Mouse (Mus musculus): ENCODE measurements at regions not wholly inside any gene's neighbourhood (a gene's known extent, or its start where the extent isn't known, plus 50 kb on each side); places are given as distances from the start of the nearest gene placed in this dataset.

- in situ Hi-C loops (cut with MboI, MseI), result no loop called here
These were observed 175.0 kb downstream of the Mycn start for GRCm38 (mm10) chr12:12766510-12767304.

- in situ Hi-C loops (cut with MboI, MseI), result no loop called here
These were observed 176.1 kb downstream of the Mycn start for GRCm38 (mm10) chr12:12765490-12766058.

- in situ Hi-C loops (cut with MboI, MseI), result no loop called here
These were observed 176.7 kb downstream of the Mycn start for GRCm38 (mm10) chr12:12765055-12765454.

GRCm38 (mm10) chr12:12764586-12764985 lies 177.1 kb downstream of the Mycn start:
- in situ Hi-C loops (cut with MboI, MseI), result no loop called here

GRCm38 (mm10) chr12:12756301-12756948 lies 185.3 kb downstream of the Mycn start:
- in situ Hi-C loops (cut with MboI, MseI), result no loop called here

- in situ Hi-C loops (cut with MboI, MseI), result no loop called here
These were observed 187.9 kb downstream of the Mycn start for GRCm38 (mm10) chr12:12753849-12754248.

GRCm38 (mm10) chr12:12751670-12752426 lies 189.9 kb downstream of the Mycn start:
- in situ Hi-C loops (cut with MboI, MseI), result no loop called here

- in situ Hi-C loops (cut with MboI, MseI), result no loop called here
These were observed 192.0 kb downstream of the Mycn start for GRCm38 (mm10) chr12:12749690-12750089.

GRCm38 (mm10) chr12:12746852-12747454 lies 194.8 kb downstream of the Mycn start:
- in situ Hi-C loops (cut with MboI, MseI), result no loop called here

- in situ Hi-C loops (cut with MboI, MseI), result no loop called here
These were observed 197.2 kb downstream of the Mycn start for GRCm38 (mm10) chr12:12744492-12744891.

- in situ Hi-C loops (cut with MboI, MseI), result no loop called here
These were observed 202.9 kb downstream of the Mycn start for GRCm38 (mm10) chr12:12738631-12739331.

GRCm38 (mm10) chr12:12725797-12726196 lies 215.9 kb downstream of the Mycn start:
- in situ Hi-C loops (cut with MboI, MseI), result no loop called here

- in situ Hi-C loops (cut with MboI, MseI), result no loop called here
These were observed 216.6 kb downstream of the Mycn start for GRCm38 (mm10) chr12:12725075-12725474.

- in situ Hi-C loops (cut with MboI, MseI), result no loop called here
These were observed 217.8 kb downstream of the Mycn start for GRCm38 (mm10) chr12:12723724-12724487.

GRCm38 (mm10) chr12:12722982-12723661 lies 218.6 kb downstream of the Mycn start:
- in situ Hi-C loops (cut with MboI, MseI), result no loop called here

- in situ Hi-C loops (cut with MboI, MseI), result no loop called here
These were observed 225.0 kb downstream of the Mycn start for GRCm38 (mm10) chr12:12716691-12717090.

GRCm38 (mm10) chr12:12715956-12716669 lies 225.6 kb downstream of the Mycn start:
- in situ Hi-C loops (cut with MboI, MseI), result no loop called here

- in situ Hi-C loops (cut with MboI, MseI), result no loop called here
These were observed 226.2 kb downstream of the Mycn start for GRCm38 (mm10) chr12:12715528-12715927.

GRCm38 (mm10) chr12:12710184-12710609 lies 231.5 kb downstream of the Mycn start:
- in situ Hi-C loops (cut with MboI, MseI), result no loop called here

Data from T-helper 2 cell (primary cell).